Mouse (Mus musculus): ENCODE data around the gene Prickle1.
A peak's percentile ranks its signal among the peaks of the same experiment; 100 is the strongest.

The Prickle1 gene

DNA sequence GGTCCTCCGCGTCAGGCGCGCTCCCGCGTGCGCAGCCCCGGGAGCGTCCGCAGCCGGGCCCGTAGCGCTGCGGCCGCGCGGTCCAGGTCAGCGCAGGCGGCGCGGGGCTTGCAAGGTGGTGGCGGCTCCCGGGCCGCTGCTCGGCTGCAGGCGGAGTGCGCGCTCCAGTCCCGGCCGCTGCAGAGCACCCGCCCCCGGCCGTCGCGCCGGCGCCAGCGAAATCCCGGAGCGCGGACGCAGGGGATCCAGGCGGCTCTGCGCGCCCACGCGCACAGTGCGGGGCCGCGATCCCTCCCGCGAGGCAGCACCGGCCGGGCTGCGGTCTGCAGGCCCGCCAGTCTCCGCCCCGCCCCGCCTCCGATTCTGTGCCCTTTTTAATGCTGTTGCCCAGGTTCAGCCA, at the start of gene Prickle1:
Gene Prickle1 (minus strand): TSS at position 146 of the 400 bp plus-strand sequence.
- DNase-seq, result peak; percentile 3 to 13

DNA sequence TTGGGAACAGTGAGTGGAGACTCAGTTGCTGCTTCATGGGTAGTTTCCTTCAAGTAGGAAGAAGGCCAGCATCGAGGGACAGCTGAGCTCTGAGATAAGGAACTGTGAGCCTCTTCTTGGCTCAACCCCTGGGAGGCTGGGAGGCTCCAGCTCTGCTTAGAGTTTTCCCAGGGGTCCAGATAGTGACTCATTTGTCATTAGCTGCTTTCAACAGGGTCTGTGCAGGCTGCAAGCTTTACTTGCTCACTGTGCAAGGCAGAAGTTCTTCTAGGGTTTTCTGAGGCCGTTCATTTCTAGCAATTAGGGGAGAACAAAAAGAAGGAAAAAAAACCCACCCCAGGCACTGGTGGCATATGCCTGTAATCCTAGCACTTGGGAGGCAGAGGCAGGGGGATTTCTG, 44.5 kb upstream of the Prickle1 start:
- DNase-seq, result no peak

DNA sequence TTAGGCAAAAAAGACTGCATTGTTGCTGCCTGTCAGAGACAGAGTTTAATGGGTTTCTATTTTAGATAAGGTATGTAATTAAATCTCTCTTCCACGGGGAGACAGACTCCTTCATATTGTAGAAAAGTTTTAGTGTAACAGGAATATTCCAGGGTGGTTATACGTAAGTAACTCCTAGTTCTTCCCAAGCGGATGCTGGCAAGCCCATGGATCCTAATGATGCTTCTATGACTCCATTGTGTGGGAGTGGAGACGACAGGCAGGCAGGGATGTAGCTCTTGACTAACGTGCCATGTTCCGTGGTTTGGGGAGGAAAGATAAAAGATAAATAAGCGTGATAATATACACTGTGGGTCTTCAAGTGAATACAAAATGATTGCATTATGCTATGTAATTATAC, 41.3 kb upstream of the Prickle1 start:
- no peak for DNase-seq

DNA sequence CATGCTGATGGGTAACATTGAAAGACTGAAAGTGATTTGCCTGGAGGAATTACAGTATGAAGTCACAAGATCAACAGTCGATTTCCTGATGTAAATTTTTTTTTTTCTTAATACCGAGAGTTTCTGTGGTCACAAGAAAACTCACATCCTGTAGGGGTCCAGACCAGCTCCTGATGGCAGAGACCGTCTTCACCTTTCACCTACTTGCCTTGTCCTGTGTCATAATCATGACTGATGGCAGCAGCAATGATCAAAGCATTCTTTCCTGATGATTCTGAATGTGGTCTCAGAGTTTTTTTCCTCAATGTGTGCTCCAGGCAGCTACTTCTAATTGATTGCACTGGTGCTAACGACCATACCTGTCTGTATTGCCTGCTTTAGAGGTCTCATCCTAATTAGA, 39.9 kb upstream of the Prickle1 start:
- DNase-seq, result no peak

DNA sequence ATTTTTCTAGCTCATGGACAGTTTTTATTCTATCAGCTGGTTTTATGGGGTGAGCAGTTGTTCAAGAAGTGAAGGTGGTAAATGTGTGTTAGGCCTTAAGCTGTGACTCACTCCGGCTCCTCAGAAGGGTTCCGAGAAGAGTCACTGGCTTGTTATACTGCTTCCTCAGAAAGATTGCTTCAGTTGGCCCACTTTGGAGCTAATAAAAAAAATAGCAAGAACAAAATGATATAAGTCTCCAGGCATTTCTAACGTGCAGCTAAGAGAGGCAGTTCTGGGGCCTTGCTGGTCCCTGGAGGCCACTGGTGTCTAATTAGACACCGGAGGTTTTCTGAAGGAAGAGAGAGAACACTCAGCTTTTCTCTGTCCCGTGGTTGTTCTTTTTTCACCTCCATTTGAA, 38.8 kb upstream of the Prickle1 start:
- no peak for DNase-seq

DNA sequence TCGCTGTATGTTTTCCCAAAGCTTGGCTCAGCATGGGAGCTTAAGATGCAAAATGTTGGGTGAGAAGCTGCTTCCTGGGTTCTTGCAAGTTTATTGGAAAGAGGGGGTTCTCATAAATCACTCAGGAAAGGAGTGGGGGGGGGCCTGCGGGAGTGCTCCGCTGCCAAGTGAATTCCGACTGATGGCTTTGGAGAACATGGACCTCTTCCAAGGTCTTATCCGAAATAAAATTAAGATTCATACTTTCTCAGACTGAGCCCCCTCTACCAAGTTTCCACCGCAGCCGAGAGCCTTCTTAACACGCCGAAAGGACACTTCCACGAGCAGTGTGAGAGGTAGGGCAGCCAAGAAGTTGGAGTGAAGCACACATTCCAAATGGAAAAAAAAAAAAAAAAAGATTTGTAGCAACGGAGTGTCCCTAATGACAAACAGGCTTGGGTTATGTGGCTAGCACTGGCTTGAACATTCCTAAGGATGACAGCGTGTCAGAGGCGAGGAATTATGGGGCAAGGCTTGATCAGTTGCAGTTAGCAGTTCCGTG, 34.4 kb upstream of the Prickle1 start:
- no peak for DNase-seq

DNA sequence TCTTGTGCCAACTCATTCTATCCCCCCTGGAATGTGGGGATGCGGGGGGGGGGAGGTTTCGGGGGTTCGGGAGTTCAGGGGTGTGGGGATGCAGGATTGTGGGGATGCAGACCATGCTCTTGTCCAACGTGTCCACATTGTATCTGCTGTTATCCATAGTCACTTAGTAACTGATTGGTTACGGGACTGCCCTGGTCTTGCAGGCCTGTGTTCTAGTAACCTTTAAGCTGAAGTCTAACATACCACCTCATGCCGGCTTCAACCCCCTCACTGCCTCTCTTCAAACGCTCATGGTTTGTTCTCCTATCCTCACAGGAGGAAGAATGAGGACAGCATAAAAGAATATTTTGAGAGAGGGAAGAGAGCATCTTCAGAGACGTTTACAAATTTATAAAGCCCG, 33.5 kb upstream of the Prickle1 start:
- no peak for DNase-seq

DNA sequence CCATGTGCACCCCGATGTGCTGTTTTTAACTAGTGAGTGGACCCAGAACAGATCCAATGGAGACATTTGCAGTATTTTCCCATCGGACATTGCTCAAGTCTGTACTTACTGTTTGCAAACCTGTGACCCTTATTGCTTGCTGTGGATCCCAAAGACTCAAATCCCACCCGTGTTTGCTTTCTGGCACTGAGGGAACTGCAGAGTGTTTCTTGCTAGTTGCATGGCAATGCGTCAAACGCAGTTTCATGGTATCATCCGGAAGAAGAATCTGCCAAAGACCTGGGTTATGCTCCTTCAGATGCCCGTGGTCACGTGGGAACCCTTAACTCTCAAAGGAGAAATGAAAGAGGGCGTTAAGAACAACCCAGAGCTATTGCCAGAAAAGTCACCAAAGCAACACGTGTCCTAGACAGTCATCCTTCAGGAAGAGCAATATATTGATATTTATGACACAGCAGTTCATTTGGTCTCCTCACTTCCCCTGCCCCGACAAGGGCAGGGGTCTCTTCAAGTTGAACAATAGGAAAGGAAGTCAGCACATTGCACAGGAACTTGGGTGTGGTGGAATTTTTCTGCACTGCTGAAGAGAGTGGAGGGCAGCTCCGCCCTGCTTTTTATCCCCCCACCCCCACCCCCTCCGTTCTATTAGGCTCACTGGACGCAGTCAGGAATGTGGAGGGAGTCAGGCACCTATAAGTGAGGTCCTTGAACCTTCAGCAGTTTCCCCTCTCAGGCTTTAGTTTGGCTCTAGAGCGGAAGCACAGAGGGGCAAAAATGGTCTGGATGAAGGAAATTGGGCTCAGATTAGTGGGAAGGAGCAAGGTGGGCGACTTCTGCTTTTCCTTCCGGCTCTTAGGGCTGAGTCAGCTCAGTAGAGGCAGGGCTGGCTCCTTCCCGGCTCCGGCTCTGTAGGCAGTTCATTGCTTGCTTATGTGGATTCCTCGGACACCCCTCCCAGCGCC, 32.4 kb upstream of the Prickle1 start:
- DNase-seq, result no peak

DNA sequence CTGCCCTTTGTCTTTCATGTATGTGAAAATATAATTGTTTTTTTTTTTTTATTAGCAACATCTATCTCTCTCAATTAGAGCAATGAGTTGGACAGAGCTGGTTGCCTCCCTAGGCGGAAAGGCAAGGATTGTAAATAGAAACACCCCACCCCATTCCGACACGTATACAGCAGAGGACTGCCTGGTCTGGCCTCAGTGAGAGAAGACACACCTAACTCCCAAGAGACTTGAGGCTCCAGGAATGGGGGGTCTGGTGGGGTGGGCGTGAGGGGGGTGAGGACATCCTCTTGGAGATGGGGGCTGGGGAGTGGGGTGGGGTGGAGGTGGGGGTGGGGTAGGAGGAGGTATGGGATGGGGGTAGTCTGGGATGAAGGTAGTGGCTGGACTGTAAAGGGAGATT, 23.9 kb upstream of the Prickle1 start:
- no peak for DNase-seq

DNA sequence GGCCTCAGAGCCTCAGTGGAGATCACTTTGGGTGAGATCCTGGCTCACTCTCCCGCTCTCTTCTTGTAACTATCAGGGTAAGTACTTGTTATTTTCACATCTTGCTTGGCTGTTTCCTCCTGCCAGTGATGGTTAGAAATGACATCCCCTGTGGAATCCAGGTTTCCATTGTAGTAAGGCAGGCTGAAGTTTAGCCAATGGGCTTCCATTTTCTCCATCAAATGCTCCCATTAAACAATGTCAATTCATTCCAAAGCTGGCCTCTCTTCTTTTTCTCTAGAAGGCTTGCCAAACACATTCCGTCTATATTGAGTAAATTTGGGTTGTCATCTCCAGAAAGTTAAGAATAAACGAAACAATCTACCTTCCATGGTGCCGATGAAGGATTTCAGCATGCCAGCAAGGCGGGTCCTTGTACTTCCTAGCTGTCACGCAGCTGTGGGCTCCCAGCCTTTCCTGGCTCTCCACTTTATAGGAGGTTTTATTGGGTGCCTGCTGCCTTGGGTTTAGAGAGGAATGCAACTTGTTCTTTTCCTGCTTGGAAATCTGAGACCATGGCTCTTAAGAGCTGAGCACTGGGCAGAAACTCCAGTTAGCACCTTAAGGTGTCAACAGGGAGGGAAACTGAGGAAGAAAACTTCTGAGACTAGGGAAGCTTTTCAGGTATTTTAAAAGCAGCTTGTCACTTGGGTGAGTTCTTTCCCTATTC, 22.9 kb upstream of the Prickle1 start:
- no peak for DNase-seq

DNA sequence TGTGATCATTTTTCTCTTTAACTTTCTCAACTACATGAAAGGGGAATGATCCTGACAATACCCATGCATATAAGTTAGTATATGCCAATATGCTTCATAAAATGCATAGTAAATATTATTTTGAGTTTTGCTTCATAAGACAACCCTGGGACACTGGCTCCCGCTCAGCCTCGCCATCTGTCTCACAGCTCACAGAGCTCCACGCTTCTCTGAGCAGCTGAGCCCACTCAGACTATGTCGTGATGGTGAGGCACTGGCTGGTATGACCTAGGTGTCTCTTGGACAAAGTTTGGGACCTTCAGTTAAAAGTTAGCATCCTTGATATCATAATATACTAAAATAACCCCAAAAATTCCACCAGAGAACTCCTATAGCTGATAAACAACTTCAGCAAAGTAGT, 20.6 kb upstream of the Prickle1 start:
- DNase-seq, result no peak

DNA sequence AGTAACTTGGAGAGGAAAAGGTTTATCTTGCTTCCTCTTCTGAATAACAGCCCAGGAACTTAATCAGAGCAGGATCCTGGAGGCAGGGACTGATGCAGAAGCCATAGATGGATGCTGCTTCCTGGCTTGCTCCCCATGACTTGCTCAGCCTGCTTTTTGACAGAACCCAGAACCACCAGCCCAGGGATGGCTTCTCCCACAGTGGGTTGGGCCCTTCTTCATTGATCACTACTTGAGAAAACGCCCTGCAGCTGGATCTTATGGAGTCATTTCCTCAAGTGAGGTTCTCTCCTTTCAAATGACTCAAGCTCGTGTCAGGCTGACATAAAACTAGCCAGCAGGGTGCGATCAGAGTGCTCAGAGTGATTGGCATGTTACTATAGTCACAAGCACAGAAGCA, 19.3 kb upstream of the Prickle1 start:
- no peak for DNase-seq

DNA sequence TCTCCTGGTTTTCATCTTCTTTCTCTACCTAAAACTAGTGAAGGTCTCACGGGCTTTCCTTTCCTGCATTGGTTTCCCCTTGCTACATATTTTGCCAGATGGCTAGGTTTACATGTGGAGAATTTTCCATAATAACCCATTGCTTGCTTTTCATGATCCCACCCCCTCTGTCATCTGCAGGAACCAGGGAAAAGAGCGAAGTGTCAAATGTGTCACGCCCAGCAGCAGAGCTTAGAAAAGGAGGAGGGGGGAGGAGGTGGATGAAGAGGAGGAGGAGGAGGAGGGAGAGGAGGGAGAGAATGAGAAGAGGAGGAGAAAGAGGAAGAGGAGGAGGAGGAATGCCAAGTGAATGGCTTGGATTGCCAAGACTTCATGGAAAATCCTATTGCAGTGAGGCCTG, 17.9 kb upstream of the Prickle1 start:
- DNase-seq, result no peak

DNA sequence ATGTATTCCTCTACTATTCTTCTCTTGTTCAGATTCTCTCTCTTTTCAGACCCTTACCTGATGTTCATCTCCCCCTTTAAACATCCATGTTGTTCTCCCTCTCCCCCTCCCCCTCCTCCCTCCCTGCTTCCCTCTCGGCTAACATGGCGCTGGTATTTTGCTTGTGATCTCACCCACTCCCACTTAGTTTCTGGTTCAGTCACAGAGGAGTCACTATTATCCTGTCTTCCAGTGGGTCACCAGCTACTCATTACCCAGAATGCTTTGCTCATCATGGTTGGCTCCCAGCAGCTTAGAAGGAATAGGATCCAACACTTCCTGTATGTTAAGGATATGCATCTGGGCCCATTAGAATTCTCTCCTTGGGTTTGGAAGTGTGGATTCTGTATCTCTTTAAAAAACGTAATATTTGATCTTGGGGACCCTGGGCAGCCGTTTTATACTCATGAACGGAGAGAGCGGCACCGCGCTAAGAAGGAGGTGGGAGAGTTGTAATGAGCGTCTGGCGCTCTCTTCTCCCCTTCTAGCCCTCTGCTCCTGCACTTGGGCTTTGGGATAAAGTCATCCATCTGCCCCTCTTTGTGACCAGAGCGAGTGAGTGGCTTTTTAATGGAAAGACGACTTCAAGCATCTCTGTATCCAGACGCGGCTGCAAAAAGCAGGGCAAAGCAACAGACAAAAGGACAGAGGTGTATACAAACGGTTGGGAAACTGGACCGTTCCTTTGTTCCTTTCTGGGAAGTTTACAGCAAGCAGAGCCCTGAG, 16.0 kb upstream of the Prickle1 start:
- DNase-seq, result no peak

DNA sequence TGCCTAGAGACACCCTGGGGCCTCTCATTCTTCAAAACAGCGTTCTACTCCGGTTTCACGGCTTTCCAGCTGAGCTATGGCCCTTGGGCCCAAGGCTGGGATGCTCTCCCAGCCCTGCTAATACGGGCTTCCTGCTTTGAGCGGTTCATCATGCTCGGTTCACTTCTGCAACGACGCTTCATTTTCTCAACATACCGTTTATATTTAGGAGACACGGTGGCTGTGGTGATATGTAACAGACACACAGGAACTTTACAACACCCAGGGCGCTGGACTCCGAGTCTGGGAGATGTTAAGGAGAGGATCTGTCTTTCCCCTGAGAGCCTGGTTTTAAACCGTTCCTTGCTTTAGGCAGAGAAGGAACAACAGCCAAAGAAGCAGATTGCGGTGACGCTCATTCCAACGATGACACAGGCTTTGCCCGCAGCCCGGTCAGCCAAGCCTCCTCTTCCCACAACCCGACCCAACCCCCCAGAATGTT, 15.1 kb upstream of the Prickle1 start:
- DNase-seq, result no peak

DNA sequence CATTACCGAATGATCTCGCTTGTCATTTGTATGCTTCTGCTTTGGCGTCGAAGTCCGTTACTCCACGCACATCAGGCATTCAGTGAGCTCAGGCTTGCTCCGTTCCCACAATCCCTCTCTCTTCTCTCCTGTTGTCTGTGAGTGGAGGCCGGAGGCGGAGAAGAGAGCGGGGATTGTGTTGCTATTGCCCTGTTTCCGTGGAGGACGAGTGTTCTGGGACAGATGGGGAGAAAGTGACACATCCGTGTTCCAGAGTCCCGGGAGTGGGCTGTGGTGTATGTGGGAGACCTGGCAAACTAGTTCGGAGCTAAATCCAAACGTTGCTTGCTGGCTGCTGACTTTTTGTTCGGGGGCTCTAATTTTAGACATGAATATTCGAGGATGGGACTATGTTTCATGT, 14.6 kb upstream of the Prickle1 start:
- no peak for DNase-seq

DNA sequence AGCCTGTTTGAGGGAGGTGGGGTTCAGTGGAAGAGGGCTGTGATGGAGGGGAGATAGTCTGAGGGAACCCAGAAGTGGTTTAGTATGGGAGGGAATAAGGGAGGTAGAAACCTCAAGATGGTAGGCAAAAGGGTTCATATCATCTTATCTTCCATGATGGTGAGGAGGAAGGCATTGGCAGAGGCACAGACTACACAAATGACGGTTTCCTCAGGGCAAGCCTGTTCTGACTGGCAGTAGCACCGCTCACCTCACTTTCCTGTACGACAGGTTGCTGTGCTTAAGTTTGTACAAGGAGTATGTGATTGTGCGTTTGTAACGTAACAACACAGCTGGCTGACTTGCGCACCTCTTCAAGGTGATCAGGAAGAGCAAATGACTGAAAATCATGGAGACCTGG, 7.2 kb upstream of the Prickle1 start:
- DNase-seq, result no peak

DNA sequence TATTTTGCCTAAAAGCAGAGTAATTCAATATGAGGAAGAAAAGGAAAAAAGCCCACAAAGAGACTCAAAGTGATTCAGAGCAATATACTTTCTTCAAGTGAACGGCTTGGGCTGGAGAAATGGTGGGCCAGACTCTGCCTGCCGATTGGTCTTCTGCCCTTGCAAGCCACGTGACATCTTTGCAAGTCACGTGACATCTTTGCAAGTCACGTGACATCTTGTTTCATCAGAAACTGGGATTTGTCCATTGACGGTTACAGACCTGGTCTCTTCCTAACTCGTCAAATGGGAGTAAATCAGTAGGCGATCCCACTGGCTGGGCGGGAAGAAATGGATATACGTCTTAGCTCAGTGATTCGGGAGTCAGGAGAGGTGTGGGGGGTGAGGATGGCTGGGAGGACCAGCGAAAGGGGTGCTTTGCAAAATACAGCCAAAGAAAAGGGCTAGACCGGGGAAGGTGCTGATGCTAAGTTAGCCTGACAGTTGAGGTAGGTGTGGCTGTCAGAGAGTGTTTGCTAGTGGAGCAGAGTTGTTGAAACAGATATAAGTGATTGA, 5.8 kb upstream of the Prickle1 start:
- DNase-seq, result no peak

DNA sequence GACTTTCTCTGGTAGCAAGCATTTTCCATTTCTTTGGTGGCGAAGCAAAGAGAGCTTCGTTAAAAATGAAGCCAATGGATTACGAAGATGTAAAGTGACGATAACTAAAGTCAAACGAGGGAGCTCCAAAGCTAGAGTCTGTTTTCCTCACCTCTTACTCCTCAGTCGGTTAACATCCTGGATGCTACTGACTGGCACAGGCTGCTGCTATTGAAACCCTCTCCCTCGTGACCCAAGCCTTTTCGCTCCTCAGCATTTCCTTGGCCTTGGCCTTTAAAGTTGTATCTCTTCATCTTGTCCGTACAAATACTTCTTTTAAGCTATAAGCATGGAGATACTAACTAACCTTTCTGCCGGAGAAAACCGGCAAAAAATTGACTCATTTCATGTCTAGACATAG, 1.3 kb upstream of the Prickle1 start:
- DNase-seq, result no peak

DNA sequence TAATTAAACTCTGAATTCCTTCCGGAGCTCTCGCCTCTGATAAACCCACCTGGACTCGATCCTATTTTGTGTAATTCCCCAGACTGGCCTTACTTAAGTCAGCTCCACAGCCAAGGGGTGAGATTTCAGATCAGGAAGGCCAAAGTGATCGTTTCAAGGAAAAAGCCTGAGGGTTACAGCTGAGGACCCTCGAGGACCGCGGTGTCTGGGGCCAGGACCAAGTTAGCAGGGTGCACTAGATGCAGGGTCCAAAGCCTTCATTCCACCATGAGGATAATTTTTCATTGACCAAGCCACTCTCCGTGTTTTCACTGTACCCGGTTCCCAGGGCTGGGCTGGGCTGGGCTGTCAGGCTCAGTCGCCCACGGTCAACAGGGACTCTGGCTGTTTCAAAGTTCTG, 594 bp upstream of the Prickle1 start:
- DNase-seq, result peak in 1 of 2 experiments; percentile 2

DNA sequence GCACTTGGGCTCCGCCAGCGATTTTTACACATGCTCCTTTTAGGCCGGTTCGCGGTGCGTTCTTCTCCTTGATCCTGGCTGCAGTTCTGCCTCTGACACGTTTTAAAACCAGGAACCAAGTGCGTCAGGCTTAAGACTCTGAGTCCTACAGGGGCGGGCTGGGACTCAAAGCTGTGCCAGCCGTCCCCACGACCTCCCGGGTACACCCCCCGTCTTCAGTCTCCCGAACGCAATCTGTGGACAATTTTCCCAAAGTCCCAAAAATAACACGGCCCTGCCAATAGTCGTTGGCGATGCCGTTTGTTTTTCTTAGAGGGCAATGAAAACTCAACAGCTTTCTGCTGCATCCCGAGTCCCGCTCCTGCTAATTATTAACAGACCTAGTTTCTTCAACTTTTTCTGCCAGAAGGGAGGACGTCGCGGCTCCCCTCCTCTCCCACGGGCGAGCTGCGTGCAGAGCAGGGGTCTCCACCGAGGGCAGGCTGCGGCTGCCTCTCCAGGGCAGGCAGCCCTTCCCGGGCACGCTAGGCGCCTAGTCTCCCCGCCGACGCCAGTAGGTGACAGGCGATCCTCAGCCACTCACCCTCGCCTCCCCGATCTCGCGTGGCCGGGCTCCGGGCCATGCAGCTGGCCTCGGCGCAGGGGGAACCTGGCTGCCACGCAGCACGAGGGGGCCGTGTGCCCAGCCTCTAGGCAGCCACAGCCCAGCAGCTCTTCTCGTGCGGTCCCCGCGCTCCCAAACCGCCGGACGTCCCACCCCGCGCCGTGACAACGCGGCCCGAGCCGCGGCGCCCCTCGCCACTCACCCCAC, 598 bp downstream of the Prickle1 start:
- peak in 1 of 2 experiments; percentile 1 for DNase-seq
